Mouse (Mus musculus) cerebellum, adult 11 months (tissue): ENCODE data around the gene Chrm2.

Experiments
- DNase-seq: peaks from one replicate; pipeline ENCODE4 v3.0.0; 2022

The Chrm2 gene

GRCm38 (mm10) chr6:36387612-36388400 is at the start of gene Chrm2:
TSS of gene Chrm2 (plus strand) at chr6:36388084.
- no peak for DNase-seq

DNA sequence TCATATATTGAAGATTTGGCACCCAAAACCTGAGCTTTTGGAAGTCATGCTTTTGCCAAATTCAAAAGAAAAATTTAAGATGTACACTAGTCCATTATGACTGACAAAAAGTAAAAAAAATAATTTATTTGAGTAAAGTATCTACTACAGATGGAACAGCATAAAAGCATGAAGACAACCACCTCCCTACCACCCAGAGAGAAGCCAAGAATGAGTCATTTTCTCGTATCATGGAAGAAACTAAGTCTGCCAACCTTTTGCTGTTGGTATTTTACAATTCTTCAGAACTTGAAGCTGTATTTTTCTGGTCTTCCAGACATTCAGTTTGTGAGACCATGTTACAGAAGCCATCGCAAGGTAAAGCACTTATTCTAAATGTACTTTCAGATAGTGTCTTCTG is 13.9 kb upstream of the Chrm2 start:
- DNase-seq = no peak

GRCm38 (mm10) chr6:36377936-36378335 is 9.9 kb upstream of the Chrm2 start:
- no peak for DNase-seq

DNA sequence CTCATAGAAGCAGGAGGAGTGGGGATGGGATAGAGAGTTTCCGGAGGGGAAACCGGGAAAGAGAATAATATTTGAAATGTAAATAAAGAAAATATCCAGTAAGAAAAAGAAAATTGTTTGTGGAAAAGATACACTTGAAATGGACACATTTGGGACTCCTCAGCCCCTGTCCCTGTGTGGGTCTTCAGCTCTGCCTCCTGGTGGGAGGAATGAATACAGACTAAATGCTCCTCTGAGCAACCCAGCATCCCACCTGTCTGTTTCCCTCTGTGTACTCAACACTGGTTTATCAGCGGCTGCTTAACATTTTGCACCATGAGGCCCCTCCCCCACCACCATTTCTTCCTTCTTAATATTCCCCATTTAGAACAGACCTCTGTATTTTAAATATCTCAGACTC is 3.8 kb upstream of the Chrm2 start:
- DNase-seq = no peak

DNA sequence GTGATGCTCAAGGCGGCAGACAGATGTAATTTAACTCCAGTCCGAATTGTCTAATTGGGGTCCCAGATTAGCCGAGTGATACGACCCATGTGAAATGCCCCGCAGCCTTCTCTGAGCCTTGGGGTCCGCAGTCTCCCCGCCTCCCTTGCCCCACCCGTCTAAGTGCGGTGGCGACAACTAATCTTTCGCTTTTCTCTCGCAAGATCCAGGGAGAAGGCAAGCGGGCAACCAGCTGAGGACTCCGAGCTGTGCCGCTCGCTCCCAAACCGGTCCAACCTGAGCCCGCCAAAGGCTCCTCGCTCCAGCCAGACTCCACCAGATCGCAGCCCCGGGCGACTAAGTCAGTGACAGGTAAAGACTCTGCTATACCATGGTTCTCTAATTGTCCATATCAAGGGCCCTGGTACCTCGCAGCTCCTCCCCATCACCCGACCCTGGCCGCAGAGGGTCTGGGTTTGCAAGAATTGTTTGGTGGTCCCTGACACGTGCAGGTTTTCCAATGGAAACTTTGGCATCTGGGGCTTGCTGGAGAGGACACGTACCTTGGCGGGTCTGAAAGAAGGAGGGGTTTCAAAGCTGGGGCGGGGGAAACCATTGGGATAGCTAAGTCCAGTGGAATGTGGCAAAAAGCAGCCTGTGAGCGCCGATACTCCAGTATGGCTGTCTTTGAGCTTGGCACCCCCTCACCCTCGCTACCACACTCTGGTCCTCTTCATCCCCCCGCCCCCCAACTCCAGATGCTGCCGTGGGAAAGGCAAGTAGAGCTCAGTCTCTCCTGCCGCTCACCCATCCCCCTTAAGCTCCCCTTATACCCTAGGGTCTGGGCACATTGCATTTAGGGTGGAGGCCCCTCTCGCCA is 746 bp downstream of the Chrm2 start:
- no peak for DNase-seq

DNA sequence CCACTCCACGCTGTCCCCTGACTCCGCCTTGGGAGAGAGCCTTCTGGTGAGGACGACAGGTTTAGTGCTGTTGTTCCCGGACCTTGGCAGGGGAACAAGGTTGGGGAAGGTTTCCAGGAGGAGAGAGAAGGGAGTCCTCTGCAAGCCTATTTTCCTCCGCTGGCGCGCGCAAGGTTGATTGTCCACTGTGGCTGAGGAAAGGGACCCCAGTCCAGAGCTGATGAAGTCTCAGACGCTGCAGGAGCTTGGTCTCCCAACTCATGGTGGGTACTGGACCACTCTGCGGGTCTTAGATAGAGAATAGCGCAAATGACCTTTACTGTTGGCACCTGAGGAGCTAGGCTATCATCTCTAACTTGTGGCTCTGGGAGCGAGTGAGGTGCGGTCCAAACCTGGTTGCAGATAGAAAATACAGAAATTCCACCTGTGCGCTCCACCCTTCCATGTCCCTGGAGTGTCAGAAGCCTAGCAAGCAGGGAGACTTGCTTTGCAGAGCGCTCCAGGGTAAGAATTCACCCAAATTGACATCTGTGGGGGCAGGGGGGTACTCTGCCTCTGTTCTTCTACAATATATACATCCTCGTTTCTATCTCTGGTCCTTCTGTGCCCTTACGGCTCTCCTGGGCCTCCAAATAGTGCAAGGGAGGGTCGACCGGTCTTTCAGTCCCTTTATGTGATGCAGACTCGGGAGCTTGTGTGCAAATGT is 1.5 kb downstream of the Chrm2 start:
- DNase-seq = no peak

DNA sequence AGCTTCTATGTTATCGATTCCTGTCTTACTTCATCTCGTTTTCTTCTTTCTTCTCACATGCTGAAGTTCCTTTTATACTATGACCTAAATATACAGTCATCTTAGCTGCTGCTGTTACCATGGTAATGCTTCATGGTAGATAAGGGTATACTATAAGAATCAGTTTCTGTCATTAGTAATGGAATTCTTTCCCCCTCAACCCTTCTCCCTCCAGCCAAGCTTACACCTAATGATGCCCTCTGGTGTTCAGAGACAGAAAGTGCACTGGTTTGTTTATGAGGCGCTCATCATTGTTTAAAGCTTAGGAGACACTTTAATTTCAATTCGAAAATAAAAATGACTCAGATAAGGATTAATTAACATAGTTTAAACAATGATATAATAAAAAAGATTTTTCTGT is 5.8 kb downstream of the Chrm2 start:
- DNase-seq = no peak

DNA sequence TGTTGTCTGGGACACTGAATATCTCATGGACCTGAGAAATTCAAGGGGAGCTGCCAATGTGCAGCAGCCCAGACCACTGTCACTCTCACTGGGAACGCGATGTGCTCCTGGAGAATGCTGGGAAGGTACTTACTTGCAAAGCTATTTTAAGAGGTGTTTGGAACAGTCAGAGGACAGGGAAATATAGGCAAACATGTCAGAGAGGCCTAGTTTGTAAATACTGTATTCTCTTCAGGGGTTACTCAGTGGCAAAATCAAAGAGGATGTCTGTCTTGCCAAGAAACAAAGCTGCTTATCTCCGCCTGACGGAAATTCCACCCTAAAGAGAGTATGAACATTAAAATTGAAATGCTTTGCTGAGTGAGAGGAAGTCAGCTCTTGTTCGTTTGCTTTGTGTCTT is 17.3 kb downstream of the Chrm2 start:
- no peak for DNase-seq

GRCm38 (mm10) chr6:36409016-36409415 is 21.1 kb downstream of the Chrm2 start:
- no peak for DNase-seq

- DNase-seq = no peak
These were observed 22.2 kb downstream of the Chrm2 start for GRCm38 (mm10) chr6:36410057-36410456.

- no peak for DNase-seq
These were observed 31.8 kb downstream of the Chrm2 start for GRCm38 (mm10) chr6:36419716-36420115.

DNA sequence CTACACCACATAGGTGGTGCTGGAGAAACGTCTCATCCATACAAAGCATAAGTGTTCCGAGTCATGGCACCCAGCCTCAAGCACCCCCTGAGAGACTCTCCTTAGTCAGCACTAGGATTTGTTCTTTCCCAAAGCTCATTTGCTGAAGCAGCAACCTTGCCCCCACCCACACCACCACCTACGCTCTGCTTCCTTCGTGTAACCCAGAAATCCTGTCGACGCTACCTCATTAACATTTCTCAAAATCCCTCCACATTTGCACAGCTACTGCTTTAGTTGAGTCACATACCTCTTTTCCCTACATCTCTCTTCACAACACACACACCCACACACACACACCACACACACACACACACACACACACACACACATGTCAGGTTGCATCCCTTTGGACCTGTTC is 50.1 kb downstream of the Chrm2 start:
- no peak for DNase-seq

- no peak for DNase-seq
These were observed 51.3 kb downstream of the Chrm2 start for GRCm38 (mm10) chr6:36439218-36439617.

DNA sequence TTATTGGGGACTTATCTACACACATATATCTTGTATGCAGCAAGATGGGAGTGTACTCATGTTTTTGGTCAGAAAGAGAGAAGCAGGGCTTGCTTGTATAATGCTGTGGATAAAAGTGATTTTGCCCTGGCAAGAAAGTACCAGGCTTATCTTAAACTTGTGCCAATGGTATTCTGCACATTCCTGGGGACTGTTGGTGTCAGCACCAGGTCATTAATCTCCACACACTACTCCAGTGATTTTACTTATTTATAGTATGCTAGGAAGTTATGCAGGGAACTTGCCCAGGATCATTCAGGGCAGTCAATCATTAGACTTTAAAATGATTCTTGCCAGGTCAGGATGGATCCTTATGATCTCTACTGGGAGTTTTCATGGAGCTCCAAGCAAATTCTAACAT is 63.6 kb downstream of the Chrm2 start:
- DNase-seq = no peak

GRCm38 (mm10) chr6:36455071-36455470 is 67.2 kb downstream of the Chrm2 start:
- no peak for DNase-seq

GRCm38 (mm10) chr6:36457015-36457414 is 69.1 kb downstream of the Chrm2 start:
- DNase-seq = no peak

DNA sequence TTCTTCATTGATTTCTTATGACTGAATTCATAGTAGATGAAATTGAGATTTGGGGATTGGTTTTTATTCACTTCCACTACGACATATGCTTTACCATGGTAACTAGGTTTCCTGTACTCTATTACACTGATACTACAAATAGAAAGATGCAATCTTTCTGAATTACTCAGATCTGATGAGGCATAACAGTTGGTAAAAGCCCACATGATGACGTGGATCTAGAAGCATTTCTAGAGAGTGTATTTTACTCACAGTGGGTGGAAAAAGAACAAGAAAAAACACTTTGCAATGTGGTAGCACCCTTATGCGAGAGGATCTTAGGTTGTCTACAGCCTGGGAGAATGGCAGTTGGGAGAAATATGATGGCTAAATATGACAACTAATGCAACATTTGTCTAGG is 76.1 kb downstream of the Chrm2 start:
- DNase-seq = no peak

- DNase-seq = no peak
These were observed 96.3 kb downstream of the Chrm2 start for GRCm38 (mm10) chr6:36484132-36484665.

- no peak for DNase-seq
These were observed 119.3 kb downstream of the Chrm2 start for GRCm38 (mm10) chr6:36507008-36507663.

DNA sequence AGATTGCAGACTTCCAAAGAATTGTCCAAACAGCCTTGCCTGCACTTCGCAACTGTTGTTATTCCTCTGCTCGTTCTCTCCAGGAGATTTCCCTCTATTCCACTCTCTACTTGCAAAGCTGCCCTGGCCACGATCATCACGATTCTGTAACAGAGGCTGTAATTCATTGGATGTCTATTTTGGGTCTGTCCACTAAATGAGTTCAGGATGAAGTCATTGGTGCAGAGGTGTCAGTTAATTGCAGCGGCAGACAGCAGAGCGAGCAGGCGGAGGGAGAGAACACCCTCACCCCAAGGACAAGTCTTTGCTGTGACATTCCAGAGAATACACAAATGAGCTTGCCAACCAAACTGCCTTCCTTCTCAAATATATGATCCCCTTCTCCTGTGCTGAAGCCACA is 120.1 kb downstream of the Chrm2 start:
- DNase-seq = no peak

DNA sequence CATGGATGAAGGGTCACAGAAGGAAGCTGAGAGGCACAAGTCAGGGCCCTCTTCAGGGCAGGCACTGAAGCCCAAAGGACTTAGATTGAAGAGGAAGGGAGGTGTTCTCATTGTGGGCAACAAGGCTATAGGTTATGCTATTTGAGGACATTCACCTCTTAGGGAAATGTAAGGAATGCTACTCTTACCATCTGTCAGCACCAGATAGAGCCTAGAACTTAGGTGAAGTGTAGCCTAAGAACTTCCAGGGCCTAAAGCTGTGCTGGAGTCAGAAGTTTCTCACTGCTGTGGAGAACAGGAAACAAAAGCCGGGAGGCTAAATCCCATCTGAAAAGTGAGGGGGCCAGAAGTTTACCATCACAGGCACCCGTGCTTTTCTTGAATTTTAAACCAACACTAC is 120.6 kb downstream of the Chrm2 start:
- DNase-seq = no peak

- no peak for DNase-seq
These were observed 128.6 kb downstream of the Chrm2 start for GRCm38 (mm10) chr6:36516508-36516907.

DNA sequence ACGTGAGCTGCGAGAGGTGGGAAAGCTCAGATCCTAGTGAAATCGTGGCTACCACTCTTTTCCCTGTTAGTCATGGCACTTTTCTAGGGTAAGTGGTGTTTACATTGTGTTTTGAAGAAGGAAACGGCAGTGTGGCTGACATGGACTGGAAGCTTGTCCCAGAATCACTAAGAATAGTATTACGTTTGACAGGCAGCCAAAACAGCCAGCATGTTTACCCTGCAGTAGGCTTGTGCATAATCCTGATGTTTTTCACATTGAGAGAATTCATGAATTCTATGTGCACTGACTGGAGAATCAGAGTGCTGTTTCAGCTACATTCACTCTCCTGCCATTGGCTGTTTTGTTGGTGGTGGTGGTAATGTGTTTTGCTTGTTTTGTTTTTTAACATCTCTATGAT is 129.4 kb downstream of the Chrm2 start:
- DNase-seq = no peak
